Comparison of ENCODE assay signal across 19 mouse cellular contexts in the genomic region with DNA sequence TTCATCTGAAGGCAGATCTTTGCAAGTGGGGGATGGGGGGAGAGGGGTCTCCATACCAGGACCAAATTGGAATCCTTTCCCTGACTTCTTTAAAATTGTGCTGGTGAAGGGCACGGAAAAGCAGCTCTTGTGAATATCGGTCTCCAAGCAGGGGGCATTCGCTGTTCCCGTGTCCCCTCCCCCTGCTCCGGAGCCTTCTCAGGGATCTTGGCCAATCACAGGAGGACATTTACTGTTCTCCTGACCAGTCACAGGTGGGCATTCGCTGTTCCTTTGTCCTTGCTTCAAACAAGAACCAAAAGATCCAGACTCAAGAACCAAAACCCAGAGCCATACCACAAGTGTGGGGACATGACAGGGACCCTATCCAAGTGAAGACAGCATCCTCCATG. TPM values are rescaled to one million over a fixed set of nuclear protein-coding genes. Genes with fewer than 3 reads are reported as not detected.
A peak's percentile ranks its signal among the peaks of the same experiment; 100 is the strongest.
DNase-seq lines count a peak whose midpoint lies in the region; ATAC-seq lines count a peak whose summit lies in the region.
"Had no signal": no experiment of that assay in that cellular context is flagged by ENCODE, and none has a peak within 500 bp of the region (broad histone marks: within the 10 kb centered on the region; RNA-seq: fewer than 3 reads in every experiment).

No protein-coding gene starts in this region.

- 21% methylated on average over 6 of the region's 6 CpGs for WGBS in heart, embryonic 11.5 days (ENCODE audit: insufficient replicate concordance)
- WGBS in liver, embryonic 12.5 days (ENCODE audit: insufficient replicate concordance) = 24% methylated on average over 6 of the region's 6 CpGs

- peak; percentile 83 for DNase-seq in heart, adult 11 months
- peak; percentile 22 for DNase-seq in left cerebral cortex, adult 11 months (ENCODE audit: low spot score)
- no peak for DNase-seq in left cerebral cortex, postnatal 36 days (ENCODE audit: low spot score in 2 of 2)
- peak; percentile 79 for DNase-seq in cerebellum, adult 8-10 months
- DNase-seq in layer of hippocampus, postnatal 10 days (ENCODE audit: low spot score in 2 of 2) = peak; percentile 32 to 41
- DNase-seq: thymus, adult 18-20 months had no signal

- no peak overlapping the region for H3K9ac ChIP-seq in heart, embryonic 11.5 days (ENCODE audit: low read depth, low read length)
- no peak overlapping the region for H3K9ac ChIP-seq in liver, embryonic 12.5 days
- H3K9ac ChIP-seq: hindbrain, embryonic 14.5 days; lung, embryonic 15.5 days had no signal

- no peaks in the 10 kb centered on the region for H3K36me3 ChIP-seq in heart, embryonic 11.5 days (ENCODE audit: control insufficient read depth, insufficient read depth, low read length)
- no peaks in the 10 kb centered on the region for H3K36me3 ChIP-seq in liver, embryonic 12.5 days
- H3K36me3 ChIP-seq: G1E; lung, embryonic 15.5 days had no signal

- H3K4me1 ChIP-seq in heart, embryonic 11.5 days (ENCODE audit: control insufficient read depth, insufficient read depth, low read length) = no peaks in the 10 kb centered on the region
- H3K4me1 ChIP-seq in liver, embryonic 12.5 days = no peaks in the 10 kb centered on the region
- H3K4me1 ChIP-seq: lung, embryonic 15.5 days had no signal

- no peak overlapping the region for H3K4me2 ChIP-seq in heart, embryonic 11.5 days
- no peak overlapping the region for H3K4me2 ChIP-seq in liver, embryonic 12.5 days
- H3K4me2 ChIP-seq: hindbrain, embryonic 14.5 days; lung, embryonic 15.5 days had no signal

- no peaks in the 10 kb centered on the region for H3K9me3 ChIP-seq in heart, embryonic 11.5 days (replicated peaks; ENCODE audit: control insufficient read depth, low read length)
- no peaks in the 10 kb centered on the region for H3K9me3 ChIP-seq in liver, embryonic 12.5 days (replicated peaks)
- H3K9me3 ChIP-seq: lung, embryonic 15.5 days had no signal

- no peak overlapping the region for H3K27ac ChIP-seq in heart, embryonic 11.5 days (ENCODE audit: low read depth, low read length)
- H3K27ac ChIP-seq in liver, embryonic 12.5 days = no peak overlapping the region
- H3K27ac ChIP-seq: hindbrain, embryonic 14.5 days; kidney, postnatal 0 days; left cerebral cortex, adult 2 months; lung, embryonic 15.5 days had no signal

- H3K27me3 ChIP-seq in heart, embryonic 11.5 days (ENCODE audit: control insufficient read depth, insufficient read depth, low read length) = peaks cover 3% of the 10 kb centered on the region; the same call in 1 of the 2 replicates
- peaks cover 12% of the 10 kb centered on the region for H3K27me3 ChIP-seq in liver, embryonic 12.5 days (replicated peaks)

- intact Hi-C loops in left cerebral cortex, postnatal 36 days (cut with DNase I) = loop anchor here (5.0 kb wide), 1 partner anchor 225 kb away; no protein-coding TSS in a partner anchor

- no peak overlapping the region for H3K4me3 ChIP-seq in heart, embryonic 11.5 days (ENCODE audit: low read depth, low read length)
- H3K4me3 ChIP-seq in liver, embryonic 12.5 days = no peak overlapping the region
- H3K4me3 ChIP-seq: left cerebral cortex, adult 2 months; lung, embryonic 15.5 days had no signal

- ATAC-seq in heart, embryonic 11.5 days (replicated peaks; ENCODE audit: insufficient number of reproducible peaks, low FRiP score, low TSS enrichment) = no peak
- ATAC-seq in liver, embryonic 12.5 days = no peak
- no peak for ATAC-seq in inflammation-experienced regulatory T-cells, adult 6 months

RNA-seq across cellular contexts. Expression of a gene that starts 25.9 kb away (rescaled TPM):
- 0.13 TPM in 1 of 2 replicates, not detected in the other for polyA plus RNA-seq in heart, embryonic 11.5 days (2014; fragmentation: Nextera tagmentation; extraction: Ambion mirVana)
- under 1 TPM in 1 of 2 experiments, not detected in 1; 0.14 TPM for total RNA-seq in left cerebral cortex, postnatal 36 days (2021)
- under 1 TPM; 0.29 to 0.39 TPM for total RNA-seq in layer of hippocampus, postnatal 10 days (2021)
- polyA plus RNA-seq in liver, embryonic 12.5 days (2016; fragmentation: Nextera tagmentation; extraction: Ambion mirVana) = 0.05 and 0.12 TPM in 2 replicates
- not detected for polyA plus RNA-seq in inflammation-experienced regulatory T-cells, adult 6 months (2017; shearing (Covaris generic))
- total RNA-seq: adrenal gland, postnatal 36 days; gastrocnemius, postnatal 4 days; megakaryocyte-erythroid progenitor cell, adult 5-6 weeks; monocyte, adult 5-6 weeks had no signal
- polyA plus RNA-seq: G1E; heart, postnatal 0 days; kidney, postnatal 0 days; lung, embryonic 15.5 days had no signal

Comparison
In these comparisons a context has a peak if more than half of its experiments do, and no peak if none do; other contexts are left out.
1. DNase-seq: peak in heart, adult 11 months (single experiment), left cerebral cortex, adult 11 months (single experiment), cerebellum, adult 8-10 months (single experiment) and layer of hippocampus, postnatal 10 days (2 of 2); none in left cerebral cortex, postnatal 36 days (0 of 2).